Mouse (Mus musculus) kidney, adult 2 months (tissue): ENCODE measurements around the gene Pced1b.

Experiments
- CTCF ChIP-seq: fragments of 200-500 bp; conservative IDR thresholded peaks from 2 replicates; pipeline ENCODE4 v1.5.1; 2011; ENCODE audit warnings: low read depth, mild to moderate bottlenecking, control low read depth, low read length, moderate library complexity, mixed read lengths; ENCODE audit not compliant: insufficient read depth, insufficient read length
- POLR2A ChIP-seq: fragments of 200-500 bp; IDR thresholded peaks from one replicate; pipeline ENCODE4 v1.6.1; 2011; ENCODE audit warnings: low read depth, low read length, control low read depth

- TF ChIP-seq POLR2A (no peak), CTCF (no peak)
These were observed 125.8 kb downstream of the Pced1b start for GRCm38 (mm10) chr15:97372611-97373131.
